Mouse (Mus musculus) cerebellum, postnatal 14 days (tissue): Measurements from ENCODE around the gene Olfr345.

ENCODE experiments used
- DNase-seq, 2 experiments: peaks; one replicate each; pipeline ENCODE4 v3.0.0; 2021; ENCODE audit warnings: mixed read lengths in 2 of 2

Gene Olfr345

DNA sequence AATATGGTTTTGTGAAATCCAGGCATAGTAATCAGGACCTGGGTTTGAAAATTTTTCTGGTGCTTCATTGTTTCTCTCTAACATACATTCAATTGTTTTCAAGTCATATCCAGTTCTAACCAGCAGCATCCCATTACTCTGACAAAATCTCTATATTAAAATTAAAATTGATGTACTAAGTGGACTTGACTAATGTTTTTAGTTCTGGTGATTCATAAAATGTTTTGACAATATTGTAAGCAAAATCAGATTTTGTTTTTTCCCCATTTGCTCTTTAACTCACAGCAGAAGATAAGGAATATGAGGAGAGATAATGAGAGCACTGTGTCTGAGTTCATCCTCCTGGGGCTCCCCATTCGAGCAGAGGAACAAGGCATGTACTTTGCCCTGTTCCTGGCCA, at the start of gene Olfr345:
Olfr345 (plus strand) TSS at position 301 of the 400 bp plus-strand sequence.
- DNase-seq: no peak

DNA sequence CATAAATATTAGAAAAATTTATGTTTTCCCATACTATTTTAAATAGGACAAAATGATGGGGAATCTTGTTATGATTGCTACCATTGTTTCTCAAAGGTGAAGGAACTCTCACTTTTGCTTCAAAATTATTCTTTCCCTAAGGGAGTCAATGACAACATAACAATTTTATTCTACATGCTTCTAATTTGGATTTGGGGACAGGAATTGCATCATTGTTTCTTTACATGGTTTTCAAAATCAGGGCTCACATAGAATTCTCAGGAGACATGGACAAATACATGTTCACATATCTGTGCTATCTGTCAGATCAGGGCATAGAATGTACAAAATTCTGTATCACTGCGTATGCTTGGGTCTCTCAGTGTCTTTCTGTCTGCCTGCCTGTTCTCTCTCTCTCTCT, 45.6 kb downstream of the Olfr345 start, which contains the start of gene Olfr346:
Olfr346 (plus strand) TSS at position 301 of the 400 bp plus-strand sequence.
- no peak for DNase-seq
